Mouse (Mus musculus): ENCODE data around the gene Ppp2r3c. TPM values are rescaled to one million over a fixed set of nuclear protein-coding genes. Genes with fewer than 3 reads are reported as not detected.
"Not testable (repeated sequence)": the region's sequence is repeated elsewhere in the genome, so short reads cannot be mapped to it uniquely, and the experiment has no call there.

The Ppp2r3c gene
- polyA plus RNA-seq, 1 experiment from 2014 or later = 35.8 TPM

DNA sequence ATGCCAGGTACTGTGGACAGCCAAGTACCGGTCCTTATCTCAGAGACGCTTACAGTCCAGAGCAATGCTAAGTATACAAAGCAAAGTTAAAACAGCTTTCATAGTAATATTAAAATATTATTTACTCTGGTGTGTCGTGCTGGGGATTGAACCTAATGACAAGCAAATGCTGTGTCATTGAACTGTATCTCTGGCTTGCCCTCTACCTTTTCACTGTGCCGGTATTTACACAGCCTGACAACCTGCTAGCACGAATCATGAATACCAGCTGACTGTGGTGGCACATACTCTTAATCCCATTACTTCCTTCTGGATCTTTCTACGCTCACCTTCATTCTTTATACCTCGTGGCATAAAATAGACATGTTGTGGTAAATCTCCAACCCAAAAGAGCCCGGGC, 60.6 kb downstream of the Ppp2r3c start:
- not testable (repeated sequence) for H3K9ac ChIP-seq (ENCODE audit: low read length); ATAC-seq (replicated peaks; ENCODE audit: low FRiP score)
- WGBS = no CpG with 5 or more reads among the region's 8 CpGs

DNA sequence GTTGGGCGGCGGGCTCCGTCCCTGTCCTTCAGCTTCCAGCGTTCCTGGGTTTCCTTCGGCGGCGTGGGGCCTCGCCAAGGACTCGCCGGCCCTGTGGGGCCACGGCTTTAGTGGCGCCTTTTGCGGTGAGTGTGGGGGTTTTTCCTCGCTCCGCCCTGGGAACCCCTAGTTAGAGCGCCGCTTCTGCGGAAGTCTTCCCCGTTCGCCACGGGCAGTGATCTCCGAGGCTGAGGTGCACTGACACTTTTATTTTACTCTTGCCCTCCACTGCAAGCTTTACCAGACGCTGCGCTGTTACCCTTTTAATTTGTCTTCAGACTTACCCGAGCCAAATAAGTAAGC, 72.3 kb downstream of the Ppp2r3c start:
- H3K9ac ChIP-seq (ENCODE audit: low read length); ATAC-seq (replicated peaks; ENCODE audit: low FRiP score); DNase-seq (ENCODE audit: low spot score); H3K9me3 ChIP-seq (ENCODE audit: control insufficient read depth, low read length); H3K36me3 ChIP-seq (ENCODE audit: control insufficient read depth, insufficient read depth, low read length); H3K4me2 ChIP-seq (ENCODE audit: low read depth, low read length, severe bottlenecking); H3K27me3 ChIP-seq (ENCODE audit: control insufficient read depth, insufficient read depth, low read length); H3K27ac ChIP-seq (ENCODE audit: low read depth, low read length); H3K4me1 ChIP-seq (replicated peaks; ENCODE audit: control insufficient read depth, insufficient read depth, low read length): not testable (repeated sequence)
- WGBS = 0% methylated on average over 10 of the region's 25 CpGs
- peak overlapping the region; percentile 25 for H3K4me3 ChIP-seq (ENCODE audit: low read depth, low read length)

More for the DNA sequence above, 60.6 kb downstream of the Ppp2r3c start:
- H3K36me3 ChIP-seq (ENCODE audit: control insufficient read depth, insufficient read depth, low read length); H3K9me3 ChIP-seq (ENCODE audit: control insufficient read depth, low read length); DNase-seq (ENCODE audit: low spot score); H3K4me3 ChIP-seq (ENCODE audit: low read depth, low read length); H3K4me2 ChIP-seq (ENCODE audit: low read depth, low read length, severe bottlenecking); H3K27me3 ChIP-seq (ENCODE audit: control insufficient read depth, insufficient read depth, low read length); H3K4me1 ChIP-seq (replicated peaks; ENCODE audit: control insufficient read depth, insufficient read depth, low read length); H3K27ac ChIP-seq (ENCODE audit: low read depth, low read length): not testable (repeated sequence)

DNA sequence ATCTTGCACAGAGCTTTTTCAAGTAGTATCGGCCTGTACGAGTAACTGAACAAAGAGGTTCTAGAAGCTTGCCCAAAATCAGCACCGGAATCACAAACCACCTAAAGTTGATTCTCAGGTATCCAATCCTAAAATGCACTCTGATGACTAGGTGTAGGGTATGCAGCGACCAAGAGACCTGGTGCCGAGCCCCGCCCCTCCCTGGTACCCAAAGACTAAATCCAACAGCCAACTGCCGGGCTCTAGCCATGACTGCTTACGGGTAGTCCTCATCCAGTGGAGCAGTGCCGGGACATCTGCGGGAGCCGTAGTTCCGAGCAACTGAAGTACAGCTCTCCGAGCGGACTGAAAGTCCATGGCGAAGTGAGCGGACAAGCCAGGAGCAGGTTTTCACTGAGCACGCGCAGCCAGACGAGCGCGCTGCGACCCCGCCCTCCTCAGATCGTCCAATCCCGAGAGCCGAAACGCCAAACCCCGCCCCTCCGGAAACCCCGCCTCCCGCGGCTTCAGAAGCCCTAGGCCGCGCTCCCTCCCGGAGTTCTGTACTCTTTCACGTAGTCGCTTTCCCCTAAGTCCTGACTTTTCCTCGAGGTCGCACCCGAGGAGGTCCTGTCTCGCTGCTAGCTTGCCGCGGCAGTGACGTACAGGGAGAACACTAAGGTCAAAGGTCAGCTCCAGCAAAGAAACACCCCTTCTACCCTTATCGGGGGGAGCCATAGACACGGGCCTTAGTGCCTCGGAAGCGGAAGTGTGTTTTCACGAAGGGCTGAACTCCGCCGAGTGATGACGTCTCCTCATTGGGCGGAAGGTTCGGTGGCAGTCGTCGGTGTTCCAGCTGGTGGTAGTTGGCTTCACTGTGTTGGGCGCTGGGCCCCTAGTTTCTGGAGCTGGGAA, 72.9 kb downstream of the Ppp2r3c start, which contains the start of gene Srp54c:
TSS of gene Srp54c (plus strand) at position 543 of the 894 bp plus-strand sequence.
- H3K4me1 ChIP-seq (replicated peaks; ENCODE audit: control insufficient read depth, insufficient read depth, low read length); H3K36me3 ChIP-seq (ENCODE audit: control insufficient read depth, insufficient read depth, low read length); H3K4me2 ChIP-seq (ENCODE audit: low read depth, low read length, severe bottlenecking); H3K9ac ChIP-seq (ENCODE audit: low read length); DNase-seq (ENCODE audit: low spot score); H3K9me3 ChIP-seq (ENCODE audit: control insufficient read depth, low read length); H3K27ac ChIP-seq (ENCODE audit: low read depth, low read length); H3K27me3 ChIP-seq (ENCODE audit: control insufficient read depth, insufficient read depth, low read length): not testable (repeated sequence)
- H3K4me3 ChIP-seq (ENCODE audit: low read depth, low read length) = peak within 1 kb of the TSS; percentile 25
- WGBS = no CpG with 5 or more reads among the region's 57 CpGs
- peak; percentile 98 for ATAC-seq (replicated peaks; ENCODE audit: low FRiP score)

Other genes starting within 250 kb of the Ppp2r3c start
- 36.8 and 37.9 TPM in 2 replicates for gene 2700097O09Rik, start 222.9 kb downstream of the Ppp2r3c start, polyA plus RNA-seq (2014; fragmentation: Nextera tagmentation; extraction: Ambion mirVana)
- gene Srp54a, start 222.7 kb downstream of the Ppp2r3c start, polyA plus RNA-seq (2014; fragmentation: Nextera tagmentation; extraction: Ambion mirVana) = 156 and 181 TPM in 2 replicates
- gene Fam177a, start 178.5 kb downstream of the Ppp2r3c start, polyA plus RNA-seq (2014; fragmentation: Nextera tagmentation; extraction: Ambion mirVana) = 12.3 and 15.7 TPM in 2 replicates
- 52.3 and 61.7 TPM in 2 replicates for gene Srp54b, start 147.9 kb downstream of the Ppp2r3c start, polyA plus RNA-seq (2014; fragmentation: Nextera tagmentation; extraction: Ambion mirVana)
- gene 1700047I17Rik2, start 103.4 kb downstream of the Ppp2r3c start, polyA plus RNA-seq (2014; fragmentation: Nextera tagmentation; extraction: Ambion mirVana) = 0.64 and 3.6 TPM in 2 replicates
- gene Srp54c, start 72.8 kb downstream of the Ppp2r3c start, polyA plus RNA-seq (2014; fragmentation: Nextera tagmentation; extraction: Ambion mirVana) = 65.7 and 74.5 TPM in 2 replicates
- 15.6 and 16.0 TPM in 2 replicates for gene 1110008L16Rik, start 3.4 kb downstream of the Ppp2r3c start, polyA plus RNA-seq (2014; fragmentation: Nextera tagmentation; extraction: Ambion mirVana)
- 425 and 448 TPM in 2 replicates for gene Psma6, start 81.2 kb upstream of the Ppp2r3c start, polyA plus RNA-seq (2014; fragmentation: Nextera tagmentation; extraction: Ambion mirVana)
- 40.8 and 41.2 TPM in 2 replicates for gene Nfkbia, start 189.6 kb upstream of the Ppp2r3c start, polyA plus RNA-seq (2014; fragmentation: Nextera tagmentation; extraction: Ambion mirVana)

All from forebrain, embryonic 11.5 days (tissue).